ENCODE assay signal across 9 mouse cellular contexts in the genomic region with DNA sequence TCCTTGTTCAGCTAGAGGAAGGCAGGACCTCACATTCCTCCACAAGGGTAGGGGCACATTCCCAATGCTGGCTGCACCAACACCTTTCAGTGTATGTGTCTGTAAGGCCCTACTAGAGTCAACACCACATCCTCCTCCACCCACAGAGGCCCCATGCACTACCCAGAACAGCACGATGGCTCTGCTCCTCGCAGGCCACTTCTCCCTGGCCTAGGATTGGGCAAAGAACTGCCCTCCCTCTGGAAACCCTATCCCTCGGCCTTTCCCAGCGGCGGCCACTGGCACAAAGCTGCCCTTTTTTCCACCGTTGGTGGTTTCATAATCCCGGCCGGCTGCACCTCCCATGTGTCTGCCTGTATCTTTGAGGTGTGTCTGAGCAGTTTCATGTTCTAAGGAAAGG. TPM values are rescaled to one million over a fixed set of nuclear protein-coding genes. Genes with fewer than 3 reads are reported as not detected.
DNase-seq lines count a peak whose midpoint lies in the region; ATAC-seq lines count a peak whose summit lies in the region.
"Had no signal": no experiment of that assay in that cellular context is flagged by ENCODE, and none has a peak within 500 bp of the region (broad histone marks: within the 10 kb centered on the region; RNA-seq: fewer than 3 reads in every experiment).

No protein-coding gene starts in this region.

- DNase-seq in adrenal gland, postnatal 14 days = peak; percentile 74
- DNase-seq in adrenal gland, adult 18-20 months (ENCODE audit: low spot score in 2 of 2) = no peak
- DNase-seq in adipocyte (ENCODE audit: low spot score) = peak; percentile 58
- DNase-seq in spleen, postnatal 10 days (ENCODE audit: low spot score in 2 of 2) = no peak
- DNase-seq in layer of hippocampus, adult 18-20 months (ENCODE audit: low spot score in 2 of 2) = no peak
- DNase-seq in layer of hippocampus, postnatal 36 days = no peak

- peak overlapping the region; percentile 58 for H3K27ac ChIP-seq in heart, embryonic 11.5 days (ENCODE audit: low read depth, low read length)
- peak overlapping the region; percentile 93 for H3K27ac ChIP-seq in limb, embryonic 15.5 days
- H3K27ac ChIP-seq: neural tube, embryonic 13.5 days had no signal

- peaks cover 64% of the 10 kb centered on the region for H3K4me1 ChIP-seq in heart, embryonic 11.5 days (ENCODE audit: control insufficient read depth, insufficient read depth, low read length)
- H3K4me1 ChIP-seq in limb, embryonic 15.5 days = peaks cover 72% of the 10 kb centered on the region

- ATAC-seq in heart, embryonic 11.5 days (replicated peaks; ENCODE audit: insufficient number of reproducible peaks, low FRiP score, low TSS enrichment) = no peak
- ATAC-seq in limb, embryonic 15.5 days (ENCODE audit: insufficient number of reproducible peaks, low FRiP score, low TSS enrichment, low read depth) = peak; percentile 49; the same call in 1 of the 2 replicates

- no peak overlapping the region for H3K4me2 ChIP-seq in heart, embryonic 11.5 days
- H3K4me2 ChIP-seq in limb, embryonic 15.5 days = no peak overlapping the region
- H3K4me2 ChIP-seq: neural tube, embryonic 13.5 days had no signal

- no peak overlapping the region for H3K9ac ChIP-seq in heart, embryonic 11.5 days (ENCODE audit: low read depth, low read length)
- H3K9ac ChIP-seq in limb, embryonic 15.5 days = no peak overlapping the region
- H3K9ac ChIP-seq: neural tube, embryonic 13.5 days had no signal

- H3K9me3 ChIP-seq in heart, embryonic 11.5 days (replicated peaks; ENCODE audit: control insufficient read depth, low read length) = no peaks in the 10 kb centered on the region
- no peaks in the 10 kb centered on the region for H3K9me3 ChIP-seq in limb, embryonic 15.5 days
- H3K9me3 ChIP-seq: neural tube, embryonic 13.5 days had no signal

- no peak overlapping the region for H3K4me3 ChIP-seq in heart, embryonic 11.5 days (ENCODE audit: low read depth, low read length)
- H3K4me3 ChIP-seq in limb, embryonic 15.5 days = no peak overlapping the region
- H3K4me3 ChIP-seq: neural tube, embryonic 13.5 days had no signal

- H3K27me3 ChIP-seq in heart, embryonic 11.5 days (ENCODE audit: control insufficient read depth, insufficient read depth, low read length) = no peaks in the 10 kb centered on the region
- no peaks in the 10 kb centered on the region for H3K27me3 ChIP-seq in limb, embryonic 15.5 days
- H3K27me3 ChIP-seq: neural tube, embryonic 13.5 days had no signal

- peaks cover 23% of the 10 kb centered on the region for H3K36me3 ChIP-seq in heart, embryonic 11.5 days (ENCODE audit: control insufficient read depth, insufficient read depth, low read length)
- H3K36me3 ChIP-seq in limb, embryonic 15.5 days = peaks cover 36% of the 10 kb centered on the region

- 62% methylated on average over 8 of the region's 8 CpGs for WGBS in heart, embryonic 11.5 days (ENCODE audit: insufficient replicate concordance)
- WGBS in limb, embryonic 15.5 days = 29% methylated on average over 8 of the region's 8 CpGs

RNA-seq across cellular contexts. Expression of gene Igf2r, which starts 46.8 kb away (rescaled TPM):
- total RNA-seq in adrenal gland, postnatal 14 days (2021) = 65.2 and 75.4 TPM in 2 replicates
- total RNA-seq in adrenal gland, adult 18-20 months (2021) = 10 to 100 TPM; 55.8 to 67.8 TPM
- 199 and 238 TPM in 2 replicates for polyA plus RNA-seq in heart, embryonic 11.5 days (2014; fragmentation: Nextera tagmentation; extraction: Ambion mirVana)
- 45.0 TPM in 2 replicates for polyA plus RNA-seq in limb, embryonic 15.5 days (2015; fragmentation: Nextera tagmentation; extraction: Ambion mirVana)
- total RNA-seq in layer of hippocampus, adult 18-20 months (2021) = 10 to 100 TPM; 27.4 to 27.8 TPM
- total RNA-seq in layer of hippocampus, postnatal 36 days (2021) = 10 to 100 TPM; 29.0 to 30.9 TPM

RNA-seq across cellular contexts. Expression of gene Slc22a1, which starts 47.0 kb away (rescaled TPM):
- 1.2 and 18.3 TPM in 2 replicates for total RNA-seq in adrenal gland, postnatal 14 days (2021)
- total RNA-seq in adrenal gland, adult 18-20 months (2021) = under 1 TPM in 1 of 2 experiments, not detected in 1; 0.43 TPM
- 0.82 and 2.1 TPM in 2 replicates for polyA plus RNA-seq in heart, embryonic 11.5 days (2014; fragmentation: Nextera tagmentation; extraction: Ambion mirVana)
- not detected in 2 replicates for polyA plus RNA-seq in limb, embryonic 15.5 days (2015; fragmentation: Nextera tagmentation; extraction: Ambion mirVana)
- total RNA-seq in layer of hippocampus, adult 18-20 months (2021) = not detected
- not detected for total RNA-seq in layer of hippocampus, postnatal 36 days (2021)
- polyA plus RNA-seq: neural tube, embryonic 13.5 days had no signal

Comparison
In these comparisons a context has a peak if more than half of its experiments do, and no peak if none do; other contexts are left out.
1. DNase-seq: peak in adrenal gland, postnatal 14 days (single experiment) and adipocyte (single experiment); none in adrenal gland, adult 18-20 months (0 of 2), spleen, postnatal 10 days (0 of 2), layer of hippocampus, adult 18-20 months (0 of 2) and layer of hippocampus, postnatal 36 days (0 of 2).